ENCODE assay signal across 8 mouse cellular contexts in genomic region chr9:62811516-62812121, GRCm38 (mm10). TPM values are rescaled to one million over a fixed set of nuclear protein-coding genes. Genes with fewer than 3 reads are reported as not detected.
DNase-seq lines count a peak whose midpoint lies in the region; ATAC-seq and TF ChIP-seq lines count a peak whose summit lies in the region.

Fem1b (minus strand) TSS chr9:62811934.

- H3K27me3 ChIP-seq in ES-Bruce4 (ENCODE audit: control insufficient read depth, insufficient read depth, low read length, poor library complexity, severe bottlenecking): no peaks in the 10 kb centered on the region
- no peaks in the 10 kb centered on the region for H3K27me3 ChIP-seq in forebrain, embryonic 13.5 days
- no peaks in the 10 kb centered on the region for H3K27me3 ChIP-seq in neural tube, embryonic 15.5 days (replicated peaks)

- under 1% methylated on average over 67 of the region's 68 CpGs for WGBS in forebrain, embryonic 13.5 days
- WGBS in neural tube, embryonic 15.5 days: under 1% methylated on average over 66 of the region's 68 CpGs

- peak; percentile 72 for TF ChIP-seq POLR2A in ES-Bruce4 (IDR thresholded peaks at IDR 0.05; ENCODE audit: insufficient read depth, low read length)

- no peak for TF ChIP-seq CTCF in ES-Bruce4 (IDR thresholded peaks at IDR 0.05; ENCODE audit: low read depth, low read length)

- peak; percentile 70; the same call in 1 of the 2 replicates for TF ChIP-seq EP300 in ES-Bruce4 (IDR thresholded peaks at IDR 0.05; ENCODE audit: insufficient read depth, low read depth, low read length)

- no peaks in the 10 kb centered on the region for H3K4me1 ChIP-seq in ES-Bruce4 (ENCODE audit: control insufficient read depth, insufficient read depth, low read length)
- peaks cover 34% of the 10 kb centered on the region for H3K4me1 ChIP-seq in forebrain, embryonic 13.5 days
- H3K4me1 ChIP-seq in neural tube, embryonic 15.5 days: peaks cover 28% of the 10 kb centered on the region

- no peaks in the 10 kb centered on the region for H3K9me3 ChIP-seq in ES-Bruce4 (replicated peaks; ENCODE audit: control insufficient read depth, insufficient read depth, low read length, poor library complexity, severe bottlenecking)
- H3K9me3 ChIP-seq in forebrain, embryonic 13.5 days (replicated peaks): no peaks in the 10 kb centered on the region
- no peaks in the 10 kb centered on the region for H3K9me3 ChIP-seq in neural tube, embryonic 15.5 days (replicated peaks)

- peak within 1 kb of the TSS; percentile 89 for H3K9ac ChIP-seq in ES-Bruce4 (ENCODE audit: low read depth, poor library complexity, severe bottlenecking)
- peak within 1 kb of the TSS; percentile 96 for H3K9ac ChIP-seq in forebrain, embryonic 13.5 days
- H3K9ac ChIP-seq in neural tube, embryonic 15.5 days (replicated peaks): peak within 1 kb of the TSS; percentile 98

- peak; percentile 90 for DNase-seq in heart, postnatal 14 days
- DNase-seq in layer of hippocampus, adult 11-12 months (ENCODE audit: low spot score): peak; percentile 89
- peak; percentile 91 to 92 for DNase-seq in lung, adult 18-20 months
- DNase-seq in testis, postnatal 14 days (ENCODE audit: low spot score): peak; percentile 92

- peak within 1 kb of the TSS; percentile 93 for H3K4me2 ChIP-seq in forebrain, embryonic 13.5 days
- H3K4me2 ChIP-seq in neural tube, embryonic 15.5 days: peak within 1 kb of the TSS; percentile 82

- intact Hi-C loops in heart, postnatal 14 days (cut with DNase I): no loop called here

- peak within 1 kb of the TSS; percentile 89 for H3K27ac ChIP-seq in ES-Bruce4 (ENCODE audit: insufficient read depth, low read length)
- H3K27ac ChIP-seq in forebrain, embryonic 13.5 days: peak within 1 kb of the TSS; percentile 97
- peak within 1 kb of the TSS; percentile 99 for H3K27ac ChIP-seq in neural tube, embryonic 15.5 days (replicated peaks)

- H3K4me3 ChIP-seq in ES-Bruce4 (ENCODE audit: low read depth, low read length): peak within 1 kb of the TSS; percentile 99
- peak within 1 kb of the TSS; percentile 98 for H3K4me3 ChIP-seq in forebrain, embryonic 13.5 days
- H3K4me3 ChIP-seq in neural tube, embryonic 15.5 days (replicated peaks): peak within 1 kb of the TSS; percentile 97

- H3K36me3 ChIP-seq in ES-Bruce4 (ENCODE audit: control insufficient read depth, insufficient read depth, low read length, poor library complexity, severe bottlenecking): peaks cover 23% of the 10 kb centered on the region
- H3K36me3 ChIP-seq in forebrain, embryonic 13.5 days (ENCODE audit: poor library complexity, severe bottlenecking): no peaks in the 10 kb centered on the region
- H3K36me3 ChIP-seq in neural tube, embryonic 15.5 days: no peaks in the 10 kb centered on the region

- peak; percentile 89 for ATAC-seq in cerebellum, adult (ENCODE audit: insufficient number of reproducible peaks, low FRiP score, low TSS enrichment)
- peak; percentile 95 for ATAC-seq in forebrain, embryonic 13.5 days
- ATAC-seq in neural tube, embryonic 15.5 days (ENCODE audit: low FRiP score): peak; percentile 92

RNA-seq across cellular contexts. Expression of gene Fem1b, which starts in this region (rescaled TPM):
- polyA plus RNA-seq in ES-Bruce4 (2011; ENCODE audit: insufficient read depth, insufficient read length, low read depth, missing spikeins): 189 and 201 TPM in 2 replicates
- 36.6 and 40.8 TPM in 2 replicates for polyA plus RNA-seq in forebrain, embryonic 13.5 days (2015; fragmentation: Nextera tagmentation; extraction: Ambion mirVana)
- 10 to 100 TPM; 24.8 to 25.9 TPM for total RNA-seq in heart, postnatal 14 days (2021)
- 39.8 and 45.4 TPM in 2 replicates for polyA plus RNA-seq in neural tube, embryonic 15.5 days (2015; fragmentation: Nextera tagmentation; extraction: Ambion mirVana)

Comparison
In these comparisons a context has a peak if more than half of its experiments do, and no peak if none do; other contexts are left out.
1. Peak in every context shown above with its lines: DNase-seq, ATAC-seq, H3K4me3 ChIP-seq and H3K27ac ChIP-seq.